Mouse (Mus musculus): ENCODE results near the gene Alg14.

Gene Alg14

DNA sequence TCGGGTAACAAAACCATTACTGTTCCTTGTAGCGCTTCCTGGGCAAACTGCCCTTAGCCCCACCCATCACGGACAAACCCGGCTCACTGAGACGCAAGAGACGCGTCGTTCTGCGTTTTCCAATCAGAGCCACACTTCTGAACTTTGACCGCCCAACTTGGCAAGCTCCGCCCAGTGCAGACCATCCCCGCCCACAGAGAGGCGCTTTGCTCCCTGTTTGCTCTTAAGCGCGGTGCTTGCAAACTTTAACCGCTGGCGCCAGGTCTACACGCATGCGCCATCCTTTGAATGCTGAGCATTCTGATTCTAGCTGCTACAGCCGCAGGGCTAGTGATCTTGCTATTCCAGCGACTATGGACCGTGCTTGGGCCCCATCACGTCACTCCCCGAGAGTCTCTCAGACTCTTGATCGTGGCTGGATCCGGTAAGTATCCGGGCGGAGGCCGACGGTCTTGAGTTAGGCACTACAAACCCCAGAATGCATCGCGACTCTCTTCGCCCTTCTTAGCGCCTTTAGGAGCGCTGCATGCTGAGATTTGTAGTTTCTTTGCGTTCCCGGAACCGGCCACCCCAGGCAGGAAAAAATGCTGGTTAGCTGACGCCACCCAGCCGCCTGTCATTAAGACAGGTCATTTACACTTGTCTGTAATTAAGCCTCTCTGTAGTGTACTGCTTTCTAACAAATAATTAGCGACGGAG lies at the start of gene Alg14:
Gene Alg14 (plus strand): TSS at position 214 of the 699 bp plus-strand sequence.
- DNase-seq: peak; percentile 98

DNA sequence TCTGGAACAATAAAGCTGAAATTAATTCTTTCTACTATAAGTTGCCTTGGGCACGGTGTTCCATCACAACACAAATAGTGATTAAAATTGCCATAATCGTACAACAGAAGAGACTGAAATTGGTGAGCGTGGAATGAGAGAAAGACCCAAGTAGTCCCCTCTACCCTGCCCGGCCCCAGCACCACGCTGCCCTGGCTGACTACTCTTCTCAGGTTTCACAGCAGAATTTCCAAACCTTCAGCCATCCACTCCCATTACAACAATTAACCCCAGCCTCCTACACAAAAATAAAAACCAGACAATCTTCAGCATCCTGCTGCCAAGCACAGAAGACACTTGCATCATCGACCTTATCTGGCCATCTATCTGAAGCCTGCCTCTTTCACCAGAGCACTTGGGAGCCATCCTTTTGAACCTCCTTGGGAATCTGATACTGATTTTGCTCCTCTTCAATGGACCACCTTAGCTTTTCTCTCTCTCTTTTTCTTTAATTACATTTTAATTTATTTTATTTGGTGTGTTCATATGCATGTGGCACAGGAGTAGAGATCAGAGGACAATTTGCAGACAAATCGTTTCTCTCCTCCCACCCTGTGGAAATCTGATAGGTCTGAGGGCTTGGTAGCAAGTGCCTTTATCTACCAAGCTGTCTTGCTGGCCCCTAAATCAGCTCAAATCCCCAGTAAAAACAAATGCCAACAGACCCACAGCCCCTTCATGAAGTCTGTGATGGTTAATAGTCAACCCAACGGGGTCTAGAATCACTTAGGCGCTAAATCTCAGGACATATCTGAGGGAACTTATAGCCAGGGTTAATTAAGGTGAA lies 49.2 kb upstream of the Alg14 start:
- DNase-seq: no peak

DNA sequence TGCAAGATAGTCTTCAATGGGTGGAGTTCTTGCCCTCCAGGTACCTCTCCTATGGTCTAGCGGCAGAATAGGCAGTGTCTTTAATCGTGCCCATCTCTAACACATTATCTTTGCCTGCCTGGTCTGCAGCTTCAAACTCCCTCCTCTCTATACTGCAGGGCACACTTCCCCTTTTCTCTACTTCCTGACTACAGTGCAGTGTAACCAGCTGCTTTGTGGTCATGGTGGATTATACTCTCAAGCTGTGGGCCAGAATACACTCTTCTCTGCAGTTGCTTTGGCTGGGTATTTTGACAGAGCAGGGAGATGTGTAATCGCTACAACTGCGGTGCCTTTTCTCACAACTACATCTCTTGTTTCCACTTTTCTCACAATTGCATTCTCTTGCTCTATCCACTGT lies 48.6 kb upstream of the Alg14 start:
- DNase-seq: no peak

DNA sequence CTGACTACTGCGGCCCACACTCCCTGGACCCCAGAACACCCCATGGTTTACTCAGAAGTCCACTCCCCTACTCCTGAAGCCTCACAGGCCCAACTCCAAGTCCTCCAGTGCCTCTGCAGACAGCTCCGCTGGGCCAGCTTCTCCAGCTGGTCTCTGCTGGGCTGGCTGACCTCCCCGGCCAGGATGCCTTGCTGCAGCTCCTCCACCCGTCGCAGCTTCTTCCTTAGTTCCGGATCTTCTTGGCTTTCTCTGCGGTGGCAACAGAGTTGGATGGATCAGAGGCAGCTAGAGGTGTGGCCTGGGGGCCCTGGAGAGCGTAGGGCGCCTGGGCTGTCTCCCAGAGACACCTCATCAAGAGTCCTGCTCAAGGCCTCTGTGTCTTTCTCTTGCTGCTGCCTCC lies 41.5 kb upstream of the Alg14 start:
- DNase-seq: no peak

DNA sequence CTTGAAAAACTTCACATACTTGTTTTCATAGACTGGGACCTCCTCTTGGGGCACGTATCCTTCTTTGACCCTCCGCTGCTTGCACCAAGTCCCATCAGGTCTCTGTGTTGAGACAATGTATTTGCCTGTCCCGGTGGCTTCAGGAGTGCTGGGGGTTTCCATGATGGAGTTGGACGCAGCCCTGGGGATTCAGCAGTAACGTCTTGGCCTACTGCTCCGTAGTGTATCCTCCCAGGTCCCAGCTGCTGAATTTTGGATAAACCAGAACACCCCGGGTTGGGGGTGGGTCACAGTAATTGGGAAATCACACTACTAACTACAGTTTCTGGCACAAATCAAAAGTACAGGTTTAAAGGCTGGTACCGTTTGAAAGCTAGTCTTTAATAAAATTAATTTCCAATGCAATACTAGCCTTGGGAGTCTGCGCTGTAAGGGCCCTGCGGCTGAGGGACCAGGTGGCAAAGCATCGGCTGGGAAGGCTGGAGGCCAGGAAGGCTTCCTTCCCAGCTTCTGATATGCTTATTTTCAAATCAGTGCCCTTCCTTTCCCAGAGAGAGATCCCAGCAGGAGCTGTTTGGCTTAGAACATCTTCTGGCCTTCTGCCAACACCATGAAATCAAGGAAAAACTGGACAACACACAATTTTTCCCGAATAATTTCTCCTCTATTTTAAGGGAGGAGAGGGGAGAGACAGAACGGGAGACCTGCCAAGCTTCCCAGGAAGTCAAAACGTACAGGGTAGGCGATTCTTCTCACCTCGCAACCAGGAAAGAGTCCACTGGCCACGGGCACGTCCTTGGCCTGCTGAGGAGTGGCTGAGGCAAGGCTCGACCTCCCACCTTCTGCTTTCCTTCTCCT lies 40.8 kb upstream of the Alg14 start:
- peak; percentile 94 for DNase-seq

DNA sequence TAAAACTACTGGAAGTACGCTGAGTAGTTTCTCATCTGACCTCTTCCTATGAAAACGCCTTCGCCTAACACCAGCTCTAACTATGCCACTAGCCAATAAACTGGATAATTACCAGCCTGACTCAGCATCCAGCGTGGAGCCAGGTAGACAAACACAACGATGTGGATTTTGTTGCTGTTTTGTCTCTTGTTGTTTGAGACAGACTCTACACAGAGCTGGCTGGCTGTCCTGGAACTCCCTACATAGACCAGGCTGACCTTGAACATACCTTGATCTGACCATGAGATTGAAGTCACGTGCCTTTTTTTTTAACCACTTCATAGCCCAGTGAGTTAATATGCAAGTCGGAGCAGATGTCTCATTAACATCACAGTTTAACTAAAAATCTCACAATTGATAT lies 36.1 kb upstream of the Alg14 start:
- no peak for DNase-seq

DNA sequence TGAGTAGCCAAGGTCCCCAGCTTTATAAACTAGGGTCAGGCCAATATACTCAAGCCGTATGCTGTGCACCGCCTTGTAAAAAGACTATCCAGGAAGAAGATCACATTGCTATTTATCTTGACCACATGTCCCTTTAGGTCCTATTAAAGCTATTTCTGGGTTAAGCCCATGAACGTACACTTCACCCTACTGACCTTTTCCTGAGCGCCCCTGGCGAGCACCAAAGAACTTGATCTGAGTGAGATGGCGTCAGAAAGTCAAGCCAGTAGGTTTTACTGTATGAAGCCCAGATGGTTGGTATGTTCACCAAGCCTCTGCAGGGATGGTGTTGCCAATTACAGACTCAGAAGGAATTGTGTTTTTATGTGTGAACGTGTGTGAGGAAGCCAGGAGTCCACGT lies 35.4 kb upstream of the Alg14 start:
- no peak for DNase-seq

DNA sequence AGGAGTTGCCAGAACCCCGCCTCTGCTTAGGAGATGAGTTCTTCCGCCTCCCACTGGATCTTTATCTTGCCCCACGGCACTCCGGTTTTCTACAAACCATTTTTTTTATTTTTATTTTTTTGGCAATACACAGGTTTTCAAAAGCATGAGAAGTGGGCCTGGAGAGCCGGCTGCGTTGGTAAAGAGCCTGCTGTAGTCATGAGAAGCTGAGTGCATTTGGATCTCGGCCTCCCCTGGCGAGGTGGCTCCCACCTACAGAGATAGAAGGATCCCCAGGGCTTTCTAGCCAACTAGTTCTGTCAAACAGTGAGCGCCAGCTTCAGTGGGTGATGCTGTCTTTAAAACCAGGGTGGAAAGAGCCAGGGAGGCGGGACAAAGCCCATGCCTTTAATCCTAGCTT lies 34.2 kb upstream of the Alg14 start:
- no peak for DNase-seq

DNA sequence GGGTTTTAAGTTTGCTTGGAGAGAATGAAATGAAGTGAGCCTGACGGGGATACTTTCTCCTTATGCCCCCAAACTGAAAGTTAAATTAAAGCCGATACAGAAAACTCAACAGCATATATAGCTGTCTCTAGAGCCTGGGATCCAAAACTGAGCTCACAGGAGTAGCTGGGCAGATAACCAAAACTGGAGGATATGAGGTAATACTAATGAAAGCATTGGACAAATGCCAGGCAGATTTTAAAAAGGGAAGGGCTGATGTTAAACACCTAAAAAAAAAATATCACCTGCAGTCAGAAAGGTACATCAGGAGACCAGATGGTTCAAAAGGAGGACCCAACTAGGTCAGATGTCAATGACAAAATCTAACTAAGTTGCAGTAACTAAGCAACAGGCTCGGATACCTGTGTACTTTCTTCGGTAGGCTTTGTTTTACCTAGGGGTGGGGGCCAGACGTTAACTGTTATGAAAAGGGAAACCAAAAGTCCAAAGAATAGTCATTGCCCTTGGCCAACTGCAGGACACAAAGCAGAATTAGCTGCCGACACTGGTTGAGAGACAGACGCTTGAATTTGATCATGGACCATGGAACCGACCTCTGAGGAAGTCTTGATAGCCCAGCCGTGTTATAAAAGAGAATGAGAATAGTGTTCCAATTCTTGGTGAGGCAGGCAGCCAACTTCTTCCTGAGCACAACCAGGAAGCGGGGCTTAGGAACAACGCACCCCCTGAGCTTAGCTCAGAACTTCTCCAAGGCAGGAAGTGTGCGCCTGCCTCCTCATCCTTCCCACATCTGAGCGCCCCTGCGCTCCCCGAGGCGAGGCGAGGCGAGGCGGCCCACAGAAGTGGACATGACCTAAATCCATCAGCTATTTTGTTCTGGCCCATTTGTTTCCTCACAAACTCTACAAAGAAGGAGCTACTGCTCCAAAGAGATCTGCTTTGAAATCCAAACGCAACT lies 32.8 kb upstream of the Alg14 start:
- no peak for DNase-seq

DNA sequence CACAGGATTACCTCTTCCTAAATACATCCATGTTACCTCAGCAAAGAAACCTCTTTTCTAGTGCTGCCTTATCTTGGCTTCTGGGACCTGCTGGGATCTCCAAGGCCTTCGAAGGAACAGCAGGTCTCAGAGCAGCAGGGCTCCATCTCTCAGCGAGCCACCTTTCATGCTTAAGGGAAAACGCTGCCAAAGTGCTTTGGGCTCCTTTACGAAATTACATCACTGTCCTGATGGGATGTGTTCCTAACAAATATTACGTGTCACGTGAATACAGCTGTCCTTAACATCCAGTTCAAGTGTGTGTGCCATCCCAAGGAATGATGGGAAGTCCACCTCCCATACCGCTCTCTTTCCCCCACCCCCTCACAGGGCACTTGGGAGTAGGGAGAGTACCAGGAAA lies 31.5 kb upstream of the Alg14 start:
- DNase-seq: no peak

DNA sequence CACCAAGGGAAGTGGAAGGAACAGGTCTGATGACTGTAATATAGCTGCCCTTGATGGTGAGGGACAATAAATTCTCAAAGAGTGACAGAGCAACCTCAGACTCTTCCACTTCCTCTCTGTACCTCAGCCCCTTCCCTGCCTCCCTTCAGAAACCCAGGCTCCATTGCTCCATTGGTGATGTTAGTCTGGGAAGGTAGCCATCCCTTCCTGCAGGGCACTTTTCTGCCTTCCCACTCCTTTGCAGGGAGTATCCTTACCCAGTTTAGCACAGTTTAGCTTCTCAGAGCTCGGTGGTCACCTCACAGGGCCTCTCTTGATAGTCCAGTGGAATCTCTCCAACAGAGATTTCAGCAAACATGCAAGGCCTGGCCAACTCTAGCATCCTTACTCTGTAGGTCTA lies 30.7 kb upstream of the Alg14 start:
- no peak for DNase-seq

DNA sequence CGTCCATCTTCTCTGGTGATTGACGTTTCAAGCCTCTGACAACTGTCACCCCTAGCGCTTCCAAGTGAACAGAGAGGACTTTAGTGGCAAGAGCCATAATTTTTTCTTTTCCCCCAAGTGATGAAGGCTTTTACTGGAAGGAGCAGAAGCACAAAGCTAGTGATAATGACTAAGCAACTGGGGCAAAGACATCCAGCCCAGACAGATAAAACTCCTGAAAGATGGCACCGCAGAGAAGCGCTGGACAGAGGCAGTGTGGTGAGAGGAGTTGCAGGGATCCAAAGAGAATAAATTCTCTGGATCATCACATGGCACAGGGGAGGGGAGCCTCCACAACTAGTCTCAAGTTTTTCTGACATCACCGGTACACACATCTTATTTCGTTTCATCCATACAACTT lies 30.3 kb upstream of the Alg14 start:
- no peak for DNase-seq

DNA sequence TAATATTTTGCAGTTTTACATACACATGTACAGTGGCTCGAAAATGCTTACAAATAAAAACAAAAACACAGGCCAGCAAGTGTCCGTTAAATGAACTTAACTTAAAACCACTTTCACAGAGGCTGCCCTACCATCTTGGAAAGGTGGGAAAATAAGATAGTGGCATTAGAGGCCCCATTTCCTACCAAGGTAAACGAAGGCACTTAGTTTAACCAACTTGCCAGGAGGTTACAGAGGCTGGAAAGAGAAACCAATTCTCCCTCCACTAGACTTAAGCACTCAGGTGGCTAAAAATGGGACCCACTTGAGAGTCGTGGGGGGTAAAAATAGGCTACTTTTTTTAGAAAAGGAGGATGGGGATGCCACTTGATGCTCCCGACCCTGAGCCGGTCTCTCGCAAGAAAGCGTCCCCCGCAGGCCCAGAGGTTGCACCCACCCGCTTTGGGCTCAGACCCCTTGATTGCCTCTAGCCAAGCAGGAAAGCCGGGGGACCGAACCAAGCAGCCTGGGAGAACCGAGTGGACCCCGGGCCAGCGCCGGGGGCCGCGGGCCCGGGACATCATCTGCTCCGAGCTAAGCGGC lies 29.5 kb upstream of the Alg14 start:
- DNase-seq: peak; percentile 66

DNA sequence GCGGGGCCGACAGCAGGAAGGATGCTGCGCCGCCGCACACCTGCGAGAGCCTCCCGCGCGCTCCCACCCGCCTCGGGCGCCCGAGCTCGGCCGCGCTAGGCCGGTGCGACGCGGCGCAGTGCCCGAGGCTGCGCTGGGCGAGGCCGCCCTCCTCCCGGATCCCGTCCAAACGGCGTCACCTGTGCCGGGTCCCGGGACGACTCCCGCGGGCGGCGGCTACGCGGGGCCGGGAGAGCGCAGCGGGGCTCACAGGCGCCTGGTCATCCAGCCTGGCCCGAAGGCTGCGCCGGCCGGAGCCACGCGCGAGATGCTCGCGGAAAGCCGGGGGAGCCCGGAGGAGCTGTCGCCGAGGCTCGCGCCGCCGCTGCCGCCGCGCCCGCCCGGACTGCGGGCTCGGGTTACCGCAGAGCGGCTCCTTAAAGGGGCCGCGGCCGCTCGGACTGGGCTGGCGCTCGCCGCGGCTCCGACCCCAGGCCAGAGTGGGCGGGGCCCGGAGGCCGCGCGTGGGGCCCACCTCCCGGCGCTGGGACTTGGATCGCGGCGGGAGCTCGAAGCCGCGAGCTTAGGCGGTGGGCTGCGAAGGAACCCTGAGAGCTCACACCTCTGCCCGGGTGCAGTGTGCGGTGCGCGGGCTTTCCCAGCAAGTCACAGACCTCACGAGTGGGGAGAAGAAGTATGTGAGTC lies 28.9 kb upstream of the Alg14 start:
- peak; percentile 64 for DNase-seq

DNA sequence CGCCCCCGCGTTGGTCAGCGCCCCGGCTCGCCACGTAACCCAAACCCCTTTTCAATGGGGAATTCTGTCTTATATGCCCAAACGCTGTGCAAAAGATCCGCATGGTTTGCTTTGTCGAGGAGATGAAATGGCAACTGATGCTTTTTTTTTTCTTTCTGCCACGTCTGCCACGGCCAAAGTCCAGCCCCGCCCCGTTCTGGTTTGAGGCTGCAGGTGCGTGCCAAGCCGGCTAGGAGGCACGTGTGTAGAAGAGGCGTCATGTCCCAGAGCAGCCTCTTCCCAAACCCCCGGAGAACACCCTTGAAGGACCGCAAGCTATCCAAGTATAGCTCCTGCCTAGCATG lies 28.4 kb upstream of the Alg14 start:
- DNase-seq: peak; percentile 88

DNA sequence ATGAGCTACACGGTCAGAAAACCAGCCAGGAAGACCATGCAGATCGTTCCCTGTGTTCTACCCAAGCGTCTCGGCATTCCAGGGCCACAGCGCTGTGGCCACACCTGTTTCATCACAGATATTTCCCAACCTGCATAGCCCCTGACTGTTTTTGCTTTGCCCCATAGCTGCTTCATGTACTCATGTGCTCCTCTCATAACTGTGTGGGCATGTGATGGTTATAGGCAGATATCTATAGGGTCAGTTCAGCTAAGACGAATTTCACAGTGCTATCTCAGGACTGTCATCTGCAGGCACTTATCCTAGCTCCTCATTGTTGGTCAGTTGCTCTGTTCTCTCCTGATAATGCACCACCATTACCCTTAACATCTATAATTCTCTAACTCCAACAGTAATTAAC lies 27.3 kb upstream of the Alg14 start:
- DNase-seq: no peak

DNA sequence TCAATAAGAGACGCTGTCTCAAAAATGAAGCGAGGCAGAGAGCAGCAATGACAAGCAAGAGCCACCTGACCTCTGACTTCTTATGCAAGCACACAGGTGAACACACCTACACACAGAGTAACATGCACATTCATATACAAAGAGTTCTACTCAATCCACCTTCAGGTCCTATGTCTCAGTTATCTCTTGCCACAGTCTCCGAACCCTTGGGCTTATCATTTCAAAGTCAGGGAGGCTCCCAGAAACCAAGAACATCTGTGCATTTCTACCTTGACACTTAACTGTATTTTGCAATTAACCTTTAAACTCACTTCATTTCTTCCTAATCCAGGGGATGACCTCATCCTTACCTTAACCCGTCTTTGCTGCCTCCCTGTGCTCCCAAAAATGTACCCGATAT lies 24.3 kb upstream of the Alg14 start:
- DNase-seq: no peak

DNA sequence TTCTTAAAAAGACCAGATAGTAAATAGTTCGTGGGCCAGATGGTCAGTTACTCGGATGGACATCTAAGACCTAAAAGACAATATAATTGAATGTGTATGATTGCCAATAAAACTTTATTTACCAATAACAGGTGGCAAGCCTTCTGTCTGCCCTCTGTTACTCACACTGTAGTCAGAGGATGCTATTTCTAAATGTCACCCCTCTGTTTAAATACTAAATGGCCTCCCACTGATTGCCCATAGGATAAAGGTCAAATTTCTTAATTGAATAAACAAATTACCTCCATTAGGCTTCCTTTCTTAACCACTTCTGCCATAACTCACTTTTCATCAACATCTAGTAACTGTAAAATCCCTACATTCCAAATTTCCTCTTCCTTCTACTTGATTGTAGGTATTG lies 19.0 kb upstream of the Alg14 start:
- no peak for DNase-seq

DNA sequence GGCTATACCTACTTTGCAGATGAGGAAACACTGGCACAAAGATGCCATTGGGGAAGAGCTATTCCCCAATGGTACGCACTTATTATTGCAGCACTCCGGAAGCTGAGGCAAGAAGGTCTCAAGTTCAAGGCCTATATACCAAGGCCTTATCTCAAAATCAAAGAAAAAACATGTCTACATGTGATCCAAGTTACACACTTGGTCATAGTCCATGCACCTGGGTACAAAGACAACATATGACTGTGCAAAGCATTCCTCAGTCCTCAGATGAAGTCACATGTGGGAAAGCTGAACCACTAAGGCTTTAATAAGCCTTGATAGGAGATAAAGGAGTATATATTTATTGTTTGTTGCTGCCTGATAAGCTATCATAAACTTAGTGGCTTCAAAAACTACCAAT lies 17.6 kb upstream of the Alg14 start:
- no peak for DNase-seq

DNA sequence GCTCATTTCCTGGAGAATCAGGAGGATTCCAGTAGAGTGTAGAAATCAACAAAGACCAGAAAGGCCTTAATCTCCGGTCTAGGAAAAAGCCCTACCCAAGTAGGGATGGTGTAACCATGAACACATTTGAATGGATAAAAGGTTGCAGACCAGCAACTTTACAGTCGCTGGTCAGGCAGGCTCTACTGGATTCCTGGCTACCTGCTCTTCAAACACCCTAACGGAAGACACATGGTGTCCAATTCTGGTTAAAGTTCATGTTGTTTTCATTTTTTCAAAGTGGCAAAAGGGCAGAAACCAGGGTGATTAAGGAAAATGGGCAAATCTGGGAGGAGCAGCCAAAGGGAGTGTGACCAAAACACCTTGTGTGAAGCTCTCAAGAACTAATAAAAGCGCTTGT lies 14.6 kb upstream of the Alg14 start:
- no peak for DNase-seq

DNA sequence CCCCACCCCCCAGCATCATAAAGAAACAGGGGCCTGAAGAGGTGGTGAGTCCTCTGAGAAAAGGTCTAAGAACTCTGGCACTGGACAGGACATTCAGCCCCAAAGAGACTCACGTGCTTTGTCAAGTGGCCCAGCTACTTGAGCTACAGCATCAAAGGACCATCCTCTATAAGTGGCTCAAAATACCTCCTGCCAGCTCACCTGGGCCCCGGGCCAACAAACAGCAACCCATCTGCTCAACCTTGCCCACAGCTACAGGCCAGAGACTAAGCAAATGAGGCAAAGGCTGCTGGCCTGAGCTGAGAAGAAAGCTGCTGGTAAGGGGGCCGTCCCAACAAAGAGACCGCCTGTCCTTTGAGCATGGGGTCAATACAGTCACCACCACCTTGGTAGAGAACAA lies 14.0 kb upstream of the Alg14 start:
- DNase-seq: peak; percentile 95

DNA sequence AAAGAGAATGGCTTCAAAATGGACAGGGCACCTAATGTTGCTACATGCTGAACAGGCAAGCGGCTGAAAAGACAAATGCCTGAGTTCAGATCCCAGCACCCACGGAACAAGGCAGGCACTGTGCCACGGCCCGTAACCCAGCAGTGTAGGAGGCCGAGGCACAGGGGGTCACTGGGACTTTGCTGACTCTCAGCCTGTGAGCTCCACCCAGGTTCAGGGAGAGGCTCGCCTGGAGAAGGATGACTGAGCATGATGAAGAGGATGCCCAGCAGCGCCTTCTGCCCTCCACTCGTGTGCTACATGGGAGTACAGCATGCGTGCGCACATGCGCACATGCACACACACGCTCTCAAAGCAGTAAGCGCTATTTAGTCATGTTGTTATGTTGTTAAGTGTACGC lies 11.9 kb upstream of the Alg14 start:
- DNase-seq: no peak

Data from cerebellum, adult 9-10 months (tissue).